27 mouse cellular contexts compared by ENCODE assay signal in genomic region chr6:125641146-125641545, GRCm38 (mm10). TPM values are rescaled to one million over a fixed set of nuclear protein-coding genes. Genes with fewer than 3 reads are reported as not detected.
DNase-seq lines count a peak whose midpoint lies in the region; ATAC-seq lines count a peak whose summit lies in the region.
"Had no signal": no experiment of that assay in that cellular context is flagged by ENCODE, and none has a peak within 500 bp of the region (broad histone marks: within the 10 kb centered on the region; RNA-seq: fewer than 3 reads in every experiment).

No protein-coding gene starts in this region.

- no peaks in the 10 kb centered on the region for H3K27me3 ChIP-seq in kidney, embryonic 15.5 days
- H3K27me3 ChIP-seq: embryonic facial prominence, embryonic 12.5 days; forebrain, embryonic 13.5 days; heart, embryonic 12.5 days; hindbrain, embryonic 13.5 days; liver, embryonic 12.5 days; neural tube, embryonic 12.5 days had no signal

- ATAC-seq in kidney, embryonic 15.5 days (replicated peaks; ENCODE audit: low FRiP score): no peak
- ATAC-seq: forebrain, embryonic 13.5 days; inflammation-experienced regulatory T-cells, adult 6 months; liver, embryonic 12.5 days had no signal

- H3K36me3 ChIP-seq in kidney, embryonic 15.5 days: no peaks in the 10 kb centered on the region
- H3K36me3 ChIP-seq: embryonic facial prominence, embryonic 12.5 days; heart, embryonic 12.5 days; hindbrain, embryonic 13.5 days; liver, embryonic 12.5 days; neural tube, embryonic 12.5 days had no signal

- 80% methylated on average over 8 of the region's 8 CpGs for WGBS in kidney, embryonic 15.5 days

- intact Hi-C loops in left cerebral cortex, postnatal 25 days (cut with DNase I): no loop called here

- DNase-seq in layer of hippocampus, adult 11-12 months (ENCODE audit: low spot score): peak; percentile 27
- DNase-seq in layer of hippocampus, postnatal 10 days (ENCODE audit: low spot score in 2 of 2): no peak
- DNase-seq in right cerebral cortex, adult 2 months (ENCODE audit: low spot score in 2 of 2): peak; percentile 54 to 70
- DNase-seq in right cerebral cortex, postnatal 14 days: no peak
- DNase-seq in left cerebral cortex, postnatal 25 days (ENCODE audit: low spot score in 2 of 2): peak; percentile 14 to 83
- DNase-seq in lung, postnatal 14 days: no peak
- DNase-seq: adrenal gland, postnatal 36 days; B cell, adult 2 months; cerebellum, adult 8-10 months; gastrocnemius, adult 2 months; heart, adult 11 months; heart, postnatal 14 days; kidney, adult 2 months; kidney, postnatal 14 days; lung, adult 2 months; lung, postnatal 4 days had no signal

- no peak overlapping the region for H3K4me3 ChIP-seq in kidney, embryonic 15.5 days (replicated peaks)
- H3K4me3 ChIP-seq: embryonic facial prominence, embryonic 12.5 days; erythroblast, embryonic 14.5 days; forebrain, embryonic 13.5 days; gastrocnemius, adult 2 months; heart, embryonic 12.5 days; hindbrain, embryonic 13.5 days; liver, embryonic 12.5 days; neural tube, embryonic 12.5 days had no signal

- no peaks in the 10 kb centered on the region for H3K9me3 ChIP-seq in kidney, embryonic 15.5 days (replicated peaks)
- H3K9me3 ChIP-seq: embryonic facial prominence, embryonic 12.5 days; forebrain, embryonic 13.5 days; heart, embryonic 12.5 days; hindbrain, embryonic 13.5 days; liver, embryonic 12.5 days; neural tube, embryonic 12.5 days had no signal

- H3K4me2 ChIP-seq in kidney, embryonic 15.5 days: no peak overlapping the region
- H3K4me2 ChIP-seq: embryonic facial prominence, embryonic 12.5 days; forebrain, embryonic 13.5 days; heart, embryonic 12.5 days; hindbrain, embryonic 13.5 days; liver, embryonic 12.5 days; midbrain, embryonic 11.5 days; neural tube, embryonic 12.5 days had no signal

- H3K27ac ChIP-seq in kidney, embryonic 15.5 days: no peak overlapping the region
- H3K27ac ChIP-seq: embryonic facial prominence, embryonic 12.5 days; forebrain, embryonic 13.5 days; gastrocnemius, adult 2 months; hindbrain, embryonic 13.5 days; liver, embryonic 12.5 days; neural tube, embryonic 12.5 days; stomach, postnatal 0 days had no signal

- H3K9ac ChIP-seq in kidney, embryonic 15.5 days: no peak overlapping the region
- H3K9ac ChIP-seq: embryonic facial prominence, embryonic 12.5 days; forebrain, embryonic 13.5 days; heart, embryonic 12.5 days; hindbrain, embryonic 13.5 days; liver, embryonic 12.5 days; neural tube, embryonic 12.5 days had no signal

- no peaks in the 10 kb centered on the region for H3K4me1 ChIP-seq in kidney, embryonic 15.5 days
- H3K4me1 ChIP-seq: embryonic facial prominence, embryonic 12.5 days; forebrain, embryonic 13.5 days; heart, embryonic 12.5 days; hindbrain, embryonic 13.5 days; liver, embryonic 12.5 days; neural tube, embryonic 12.5 days had no signal

RNA-seq across cellular contexts. Expression of gene Ano2, which starts 49.1 kb away (rescaled TPM):
- total RNA-seq in layer of hippocampus, postnatal 10 days (2021): 1 to 10 TPM; 3.9 to 4.1 TPM
- total RNA-seq in left cerebral cortex, postnatal 25 days (2021): 1 to 10 TPM; 3.5 to 3.7 TPM
- 0.31 and 0.48 TPM in 2 replicates for polyA plus RNA-seq in kidney, embryonic 15.5 days (2015; fragmentation: Nextera tagmentation; extraction: Ambion mirVana)
- total RNA-seq: gastrocnemius, adult 2 months; heart, postnatal 14 days had no signal
- polyA plus RNA-seq: forebrain, embryonic 13.5 days; inflammation-experienced regulatory T-cells, adult 6 months had no signal

Comparison
In these comparisons a context has a peak if more than half of its experiments do, and no peak if none do; other contexts are left out.
1. DNase-seq: peak in layer of hippocampus, adult 11-12 months (single experiment), right cerebral cortex, adult 2 months (2 of 2) and left cerebral cortex, postnatal 25 days (2 of 2); none in layer of hippocampus, postnatal 10 days (0 of 2), right cerebral cortex, postnatal 14 days (single experiment) and lung, postnatal 14 days (single experiment).